Mouse (Mus musculus) forebrain, embryonic 10.5 days (tissue): ENCODE measurements around the gene Cyp1a1. TPM values are rescaled to one million over a fixed set of nuclear protein-coding genes. Genes with fewer than 3 reads are reported as not detected.
"Not testable (repeated sequence)": the region's sequence is repeated elsewhere in the genome, so short reads cannot be mapped to it uniquely, and the experiment has no call there.

Experiments
- DNase-seq: peaks from one replicate; pipeline ENCODE4 v3.0.0-alpha.2; 2017; ENCODE audit warnings: low spot score; ENCODE audit errors: extremely low spot score
- H3K27ac ChIP-seq: fragments of 300-500 bp; sonication (generic); 2 replicates; pipeline ENCODE4 v1.5.1; 2016; ENCODE audit warnings: mild to moderate bottlenecking
- H3K27me3 ChIP-seq: fragments of 300-500 bp; sonication (generic); 2 replicates; pipeline ENCODE4 v1.6.1; 2016; ENCODE audit warnings: mild to moderate bottlenecking; ENCODE audit not compliant: poor library complexity, severe bottlenecking
- H3K36me3 ChIP-seq: fragments of 300-500 bp; sonication (generic); replicated peaks from 2 replicates; pipeline ENCODE4 v1.6.1; 2016; ENCODE audit warnings: mild to moderate bottlenecking, moderate library complexity
- H3K4me1 ChIP-seq: fragments of 300-500 bp; sonication (generic); 2 replicates; pipeline ENCODE4 v1.6.1; 2016
- H3K4me3 ChIP-seq: fragments of 300-500 bp; sonication (generic); 2 replicates; pipeline ENCODE4 v1.5.1; 2016; ENCODE audit warnings: mild to moderate bottlenecking, moderate library complexity
- H3K9me3 ChIP-seq: fragments of 300-500 bp; sonication (generic); 2 replicates; pipeline ENCODE4 v1.6.1; 2016; ENCODE audit warnings: mild to moderate bottlenecking, moderate library complexity
- WGBS: fragments of 180-500 bp; shearing (Covaris S2); methylation state at CpG from one replicate; pipeline ENCODE4 v1.1.7; 2016; 5-methylcytosine and 5-hydroxymethylcytosine counted together
- polyA plus RNA-seq: library from polyadenylated mRNA; unstranded; fragments of >200 nt; fragmentation: Nextera tagmentation; extraction: Ambion mirVana; gene quantifications from 2 replicates; pipeline ENCODE4 v1.2.1, GENCODE M21; 2016

Cyp1a1 gene
- polyA plus RNA-seq, 1 experiment from 2014 or later: 0.14 TPM

DNA sequence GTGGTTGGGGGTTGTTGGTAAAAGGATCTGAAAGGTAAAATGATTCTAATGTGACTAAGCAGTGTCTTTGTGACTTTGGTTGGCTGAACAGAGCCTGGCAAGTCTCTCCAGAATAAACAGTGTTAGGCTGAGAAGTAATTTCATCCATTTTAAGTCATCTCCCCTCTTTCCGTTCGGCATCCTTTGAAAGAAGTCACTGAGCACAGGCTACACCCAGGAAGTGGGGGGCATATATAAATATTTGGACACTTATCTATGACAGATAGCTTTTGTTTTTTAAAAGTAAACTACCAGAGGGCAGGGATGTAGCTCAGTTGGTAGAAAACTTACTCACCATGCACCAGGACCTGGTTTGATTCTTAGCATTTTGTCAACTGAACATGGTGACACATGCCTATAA lies 878 bp downstream of the Cyp1a1 start:
- H3K27ac ChIP-seq: no peak overlapping the region
- H3K9me3 ChIP-seq: no peaks in the 10 kb centered on the region
- DNase-seq: no peak
- H3K36me3 ChIP-seq: no peaks in the 10 kb centered on the region
- peaks cover 3% of the 10 kb centered on the region for H3K27me3 ChIP-seq
- H3K4me1 ChIP-seq: no peaks in the 10 kb centered on the region
- H3K4me3 ChIP-seq: no peak overlapping the region
- WGBS: 88% methylated on average over 2 of the region's 2 CpGs

GRCm38 (mm10) chr9:57694108-57694507 lies 6.4 kb downstream of the Cyp1a1 start:
- no peak for DNase-seq
- no peak overlapping the region for H3K4me3 ChIP-seq
- WGBS: 81% methylated on average over 2 of the region's 2 CpGs
- no peaks in the 10 kb centered on the region for H3K36me3 ChIP-seq
- no peak overlapping the region for H3K27ac ChIP-seq
- H3K9me3 ChIP-seq: no peaks in the 10 kb centered on the region
- H3K4me1 ChIP-seq: peaks cover 19% of the 10 kb centered on the region
- peaks cover 53% of the 10 kb centered on the region for H3K27me3 ChIP-seq

DNA sequence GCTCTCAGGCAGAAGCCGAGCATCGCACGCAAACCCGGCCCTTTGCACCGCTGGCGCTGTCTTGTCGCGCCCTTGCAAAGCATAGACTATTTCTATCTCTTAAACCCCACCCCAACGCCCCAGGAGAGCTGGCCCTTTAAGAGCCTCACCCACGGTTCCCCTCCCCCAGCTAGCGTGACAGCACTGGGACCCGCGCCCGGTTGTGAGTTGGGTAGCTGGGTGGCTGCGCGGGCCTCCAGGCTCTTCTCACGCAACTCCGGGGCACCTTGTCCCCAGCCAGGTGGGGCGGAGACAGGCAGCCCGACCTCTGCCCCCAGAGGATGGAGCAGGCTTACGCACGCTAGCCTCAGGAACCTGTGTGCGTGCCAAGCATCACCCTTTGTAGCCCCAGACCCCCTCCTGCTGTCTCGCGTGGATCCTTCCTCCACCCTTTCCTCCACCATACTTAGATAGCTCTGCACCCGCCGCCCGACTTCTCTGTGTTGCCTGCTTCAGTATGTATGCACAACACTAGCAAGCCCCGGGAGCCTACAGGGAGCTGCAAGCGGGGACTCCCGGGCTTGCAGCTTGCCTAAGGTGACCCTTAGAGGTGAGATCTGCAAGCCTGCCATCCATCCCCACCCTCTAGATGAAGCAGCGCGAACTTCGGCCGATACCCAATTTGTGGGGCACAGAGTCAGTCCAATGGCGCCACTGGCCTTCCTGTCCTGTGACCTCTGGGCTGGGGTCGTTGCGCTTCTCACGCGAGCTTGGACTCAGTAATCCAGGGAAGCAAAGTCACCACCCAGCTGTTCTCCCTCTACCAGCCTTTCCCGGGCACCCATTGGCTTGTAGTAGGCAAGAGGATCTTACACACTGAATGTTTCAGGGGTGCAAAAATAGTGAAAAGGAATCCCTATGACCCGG lies 8.9 kb downstream of the Cyp1a1 start:
- peak; percentile 21 for DNase-seq
- H3K27ac ChIP-seq: peak overlapping the region; percentile 13
- H3K9me3 ChIP-seq: no peaks in the 10 kb centered on the region
- peaks cover 53% of the 10 kb centered on the region for H3K27me3 ChIP-seq
- peak overlapping the region; percentile 56 for H3K4me3 ChIP-seq
- H3K4me1 ChIP-seq: peaks cover 19% of the 10 kb centered on the region
- no peaks in the 10 kb centered on the region for H3K36me3 ChIP-seq
- WGBS: 1% methylated on average over 42 of the region's 42 CpGs

DNA sequence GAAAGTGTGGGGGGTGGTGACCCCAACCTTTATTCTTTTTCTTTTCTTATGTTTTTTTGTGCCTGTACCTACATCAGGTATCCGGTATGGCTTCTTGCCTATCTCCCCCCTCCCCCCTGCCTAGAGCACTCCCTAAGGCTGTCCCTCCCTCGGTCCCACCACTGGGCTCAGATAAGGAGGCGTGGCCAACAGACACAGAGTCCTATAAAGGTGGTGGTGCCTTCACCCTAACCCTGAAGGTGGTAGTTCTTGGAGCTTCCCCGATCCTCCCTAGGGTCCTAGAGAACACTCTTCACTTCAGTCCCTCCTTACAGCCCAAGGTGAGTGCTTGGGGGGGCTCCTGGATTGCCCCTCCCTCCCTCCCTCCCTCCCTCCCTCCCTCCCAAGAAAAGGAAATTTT lies 9.7 kb downstream of the Cyp1a1 start:
- H3K27me3 ChIP-seq: peaks cover 53% of the 10 kb centered on the region
- no peak overlapping the region for H3K4me3 ChIP-seq

GRCm38 (mm10) chr9:57698466-57699150 lies 10.9 kb downstream of the Cyp1a1 start:
- H3K27me3 ChIP-seq: peaks cover 50% of the 10 kb centered on the region
- 68% methylated on average over 1 of the region's 1 CpGs for WGBS
- DNase-seq: no peak
- H3K27ac ChIP-seq: no peak overlapping the region
- H3K4me3 ChIP-seq: no peak overlapping the region
- H3K9me3 ChIP-seq: no peaks in the 10 kb centered on the region
- H3K36me3 ChIP-seq: no peaks in the 10 kb centered on the region
- peaks cover 19% of the 10 kb centered on the region for H3K4me1 ChIP-seq

More for the DNA sequence above, 9.7 kb downstream of the Cyp1a1 start:
- H3K36me3 ChIP-seq: no peaks in the 10 kb centered on the region
- WGBS: 8% methylated on average over 4 of the region's 4 CpGs
- H3K27ac ChIP-seq: no peak overlapping the region
- no peaks in the 10 kb centered on the region for H3K9me3 ChIP-seq
- no peak for DNase-seq
- H3K4me1 ChIP-seq: peaks cover 19% of the 10 kb centered on the region

DNA sequence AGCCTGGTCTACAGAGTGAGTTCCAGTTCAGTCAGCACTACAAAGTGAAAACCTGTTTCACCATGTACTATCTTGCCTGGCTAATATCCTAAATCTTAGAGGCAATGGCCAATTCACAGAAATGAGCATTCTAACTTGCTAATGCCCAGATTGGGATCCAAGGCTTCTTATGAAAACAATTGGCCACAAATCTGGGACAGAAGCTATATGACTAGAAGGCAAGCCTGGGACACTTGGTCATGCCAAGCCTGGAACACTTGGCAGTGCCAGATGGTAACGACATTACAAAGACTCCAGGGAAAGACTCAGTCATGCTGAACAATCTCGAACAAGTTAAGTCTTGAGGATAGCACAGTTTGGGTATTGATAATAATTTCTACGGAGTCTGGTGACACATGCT lies 18.8 kb downstream of the Cyp1a1 start:
- no peak overlapping the region for H3K4me3 ChIP-seq
- H3K4me1 ChIP-seq: peaks cover 18% of the 10 kb centered on the region
- H3K27ac ChIP-seq: no peak overlapping the region
- 91% methylated on average over 3 of the region's 3 CpGs for WGBS
- DNase-seq: no peak
- H3K27me3 ChIP-seq: no peaks in the 10 kb centered on the region
- peaks cover 6% of the 10 kb centered on the region; the same call in 1 of the 2 replicates for H3K36me3 ChIP-seq
- H3K9me3 ChIP-seq: no peaks in the 10 kb centered on the region; the same call in 1 of the 2 replicates

GRCm38 (mm10) chr9:57708068-57708719 lies 20.5 kb downstream of the Cyp1a1 start, which contains the start of gene Edc3:
Edc3 (plus strand) TSS chr9:57708540.
- H3K4me1 ChIP-seq: peaks cover 18% of the 10 kb centered on the region
- WGBS: under 1% methylated on average over 23 of the region's 23 CpGs
- peaks cover 23% of the 10 kb centered on the region for H3K36me3 ChIP-seq
- peak within 1 kb of the TSS; percentile 93 for H3K27ac ChIP-seq
- H3K27me3 ChIP-seq: no peaks in the 10 kb centered on the region
- peak; percentile 95 for DNase-seq
- no peaks in the 10 kb centered on the region; the same call in 1 of the 2 replicates for H3K9me3 ChIP-seq
- H3K4me3 ChIP-seq: peak within 1 kb of the TSS; percentile 98

DNA sequence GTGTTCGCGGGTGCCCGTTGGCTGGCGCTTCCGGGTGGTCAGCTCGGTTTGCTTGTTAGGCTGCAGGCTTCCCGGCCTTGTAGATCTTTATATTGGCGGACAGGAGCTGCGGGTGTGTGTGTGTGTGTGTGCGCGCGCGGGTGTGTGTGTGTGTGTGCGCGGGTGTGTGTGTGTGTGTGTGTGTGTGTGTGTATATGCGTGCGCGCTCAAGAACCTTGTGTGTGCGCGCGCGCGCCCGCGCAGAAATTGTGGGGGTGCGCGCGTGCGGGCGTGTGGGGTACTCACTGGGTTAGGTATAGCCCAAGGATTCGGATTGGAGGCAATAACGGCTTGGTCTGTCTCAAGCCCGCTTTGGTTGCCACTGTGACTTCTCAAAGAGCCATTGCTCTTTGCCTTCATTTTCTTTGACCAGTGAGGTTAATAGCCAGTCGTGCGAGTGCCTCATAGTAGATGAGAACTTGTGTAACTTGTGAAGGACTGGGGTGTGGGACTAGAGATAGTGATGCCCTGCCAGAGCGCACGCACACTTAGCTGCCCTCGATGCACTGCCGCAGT lies 21.1 kb downstream of the Cyp1a1 start:
- DNase-seq: peak; percentile 22
- 6% methylated on average over 39 of the region's 39 CpGs for WGBS
- no peaks in the 10 kb centered on the region; the same call in 1 of the 2 replicates for H3K9me3 ChIP-seq
- H3K4me3 ChIP-seq: peak overlapping the region; percentile 98
- H3K36me3 ChIP-seq: peaks cover 29% of the 10 kb centered on the region
- H3K27ac ChIP-seq: peak overlapping the region; percentile 93
- H3K4me1 ChIP-seq: peaks cover 18% of the 10 kb centered on the region
- no peaks in the 10 kb centered on the region for H3K27me3 ChIP-seq

- not testable (repeated sequence) for H3K27ac ChIP-seq, H3K4me3 ChIP-seq, H3K9me3 ChIP-seq, DNase-seq, H3K27me3 ChIP-seq
- Histone ChIP-seq H3K4me1 (peaks cover 18% of the 10 kb centered on the region), H3K36me3 (peaks cover 44% of the 10 kb centered on the region)
- WGBS: 95% methylated on average over 5 of the region's 5 CpGs
These were observed 22.5 kb downstream of the Cyp1a1 start for GRCm38 (mm10) chr9:57710214-57710613.

- DNase-seq: no peak
- peaks cover 18% of the 10 kb centered on the region for H3K4me1 ChIP-seq
- peaks cover 63% of the 10 kb centered on the region for H3K36me3 ChIP-seq
- WGBS: 72% methylated on average over 2 of the region's 2 CpGs
- no peaks in the 10 kb centered on the region; the same call in 1 of the 2 replicates for H3K9me3 ChIP-seq
- H3K4me3 ChIP-seq: no peak overlapping the region
- no peak overlapping the region for H3K27ac ChIP-seq
- no peaks in the 10 kb centered on the region for H3K27me3 ChIP-seq
These were observed 24.5 kb downstream of the Cyp1a1 start for GRCm38 (mm10) chr9:57712194-57712593.

- Histone ChIP-seq H3K4me3 (no peak overlapping the region), H3K4me1 (no peaks in the 10 kb centered on the region), H3K27me3 (no peaks in the 10 kb centered on the region), H3K36me3 (peaks cover 97% of the 10 kb centered on the region), H3K9me3 (no peaks in the 10 kb centered on the region), H3K27ac (no peak overlapping the region)
- 95% methylated on average over 7 of the region's 7 CpGs for WGBS
- no peak for DNase-seq
These were observed 30.7 kb downstream of the Cyp1a1 start for GRCm38 (mm10) chr9:57718408-57718807.

DNA sequence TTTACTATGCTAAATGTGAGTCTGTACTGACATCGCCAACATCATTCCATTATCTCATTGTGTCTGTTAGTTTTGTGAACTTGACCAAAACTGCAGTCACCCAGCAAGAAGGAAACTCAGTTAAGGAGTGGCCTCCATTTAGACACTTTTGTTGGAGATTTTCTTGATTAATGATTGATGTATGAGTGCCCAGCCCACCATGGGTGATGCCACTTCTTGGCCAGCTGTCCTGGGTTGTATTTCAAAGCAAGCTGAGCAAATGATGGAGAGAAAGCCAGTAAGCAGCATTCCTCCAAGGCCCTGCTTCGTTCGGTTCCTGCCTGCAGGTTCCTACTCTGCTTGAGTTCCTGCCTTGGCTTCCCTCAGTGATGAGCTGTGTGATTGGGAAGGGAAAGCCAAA lies 33.0 kb downstream of the Cyp1a1 start:
- Histone ChIP-seq H3K4me1 (no peaks in the 10 kb centered on the region), H3K4me3 (no peak overlapping the region), H3K36me3 (peaks cover 83% of the 10 kb centered on the region), H3K27ac (no peak overlapping the region), H3K27me3 (no peaks in the 10 kb centered on the region), H3K9me3 (no peaks in the 10 kb centered on the region)
- WGBS: 93% methylated on average over 3 of the region's 3 CpGs
- no peak for DNase-seq
